Mouse (Mus musculus) brown adipose tissue, adult 24 weeks (tissue): ENCODE results near the gene Commd2. TPM values are rescaled to one million over a fixed set of nuclear protein-coding genes. Genes with fewer than 3 reads are reported as not detected.

Source experiments
- H3K27ac ChIP-seq: fragments of 200-500 bp; replicated peaks from 2 replicates; pipeline ENCODE4 v1.5.1; 2012; ENCODE audit warnings: low read depth, mild to moderate bottlenecking, low read length
- H3K4me1 ChIP-seq: fragments of 200-500 bp; 2 replicates; pipeline ENCODE4 v1.6.1; 2012; ENCODE audit warnings: low read length, mixed read lengths; ENCODE audit not compliant: control insufficient read depth, insufficient read depth, insufficient read length
- H3K4me3 ChIP-seq: fragments of 200-500 bp; 2 replicates; pipeline ENCODE4 v1.5.1; 2012; ENCODE audit warnings: low read depth, mild to moderate bottlenecking, low read length, moderate library complexity; ENCODE audit not compliant: insufficient read depth
- polyA plus RNA-seq: library from polyadenylated mRNA; stranded (reverse); fragments of >200 nt; gene quantifications from 2 replicates; pipeline ENCODE4 v1.2.4, GENCODE M21; 2012; ENCODE audit not compliant: missing spikeins, insufficient read depth, insufficient read length

The Commd2 gene
- polyA plus RNA-seq, 1 experiment, result 32.9 TPM

DNA sequence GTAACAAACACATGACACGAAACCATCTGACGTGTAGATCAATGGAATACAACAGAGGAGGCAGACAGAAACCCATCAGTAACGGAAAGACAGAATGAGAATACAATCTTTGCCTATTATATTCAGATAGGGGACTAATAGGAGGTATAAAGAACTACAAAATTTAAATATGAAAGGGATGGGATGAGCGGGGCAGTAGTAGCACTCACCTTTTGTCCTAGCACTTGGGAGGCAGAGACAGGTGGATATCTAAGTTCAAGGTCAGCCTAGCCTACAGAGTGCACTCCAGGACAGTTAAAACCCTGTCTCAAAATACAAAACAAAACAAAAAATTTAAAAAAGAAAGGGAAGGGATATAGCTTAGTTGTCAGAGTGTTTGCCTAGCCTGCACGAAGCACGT, 8.3 kb downstream of the Commd2 start:
- Histone ChIP-seq H3K27ac (no peak overlapping the region), H3K4me1 (no peaks in the 10 kb centered on the region), H3K4me3 (no peak overlapping the region)

DNA sequence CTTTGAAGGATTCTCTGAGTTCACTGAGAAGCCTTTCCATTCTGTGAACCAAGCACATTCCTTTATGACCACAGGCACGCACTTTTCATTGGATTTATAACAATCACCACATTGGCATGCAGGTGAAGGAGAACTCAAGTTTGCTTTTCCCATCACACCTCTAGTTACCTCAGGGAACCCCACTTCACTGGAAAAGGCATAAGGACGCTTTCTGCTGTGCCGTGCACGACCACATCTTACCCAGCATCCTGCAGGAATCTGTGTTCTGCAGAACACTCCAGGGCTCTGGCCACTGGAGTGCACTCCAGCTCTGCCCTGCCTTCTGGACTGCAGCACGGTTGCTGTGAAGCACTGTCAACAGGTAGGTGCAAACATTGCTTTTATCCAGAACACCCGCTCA, 13.9 kb downstream of the Commd2 start:
- Histone ChIP-seq H3K27ac (no peak overlapping the region), H3K4me3 (no peak overlapping the region), H3K4me1 (no peaks in the 10 kb centered on the region)

DNA sequence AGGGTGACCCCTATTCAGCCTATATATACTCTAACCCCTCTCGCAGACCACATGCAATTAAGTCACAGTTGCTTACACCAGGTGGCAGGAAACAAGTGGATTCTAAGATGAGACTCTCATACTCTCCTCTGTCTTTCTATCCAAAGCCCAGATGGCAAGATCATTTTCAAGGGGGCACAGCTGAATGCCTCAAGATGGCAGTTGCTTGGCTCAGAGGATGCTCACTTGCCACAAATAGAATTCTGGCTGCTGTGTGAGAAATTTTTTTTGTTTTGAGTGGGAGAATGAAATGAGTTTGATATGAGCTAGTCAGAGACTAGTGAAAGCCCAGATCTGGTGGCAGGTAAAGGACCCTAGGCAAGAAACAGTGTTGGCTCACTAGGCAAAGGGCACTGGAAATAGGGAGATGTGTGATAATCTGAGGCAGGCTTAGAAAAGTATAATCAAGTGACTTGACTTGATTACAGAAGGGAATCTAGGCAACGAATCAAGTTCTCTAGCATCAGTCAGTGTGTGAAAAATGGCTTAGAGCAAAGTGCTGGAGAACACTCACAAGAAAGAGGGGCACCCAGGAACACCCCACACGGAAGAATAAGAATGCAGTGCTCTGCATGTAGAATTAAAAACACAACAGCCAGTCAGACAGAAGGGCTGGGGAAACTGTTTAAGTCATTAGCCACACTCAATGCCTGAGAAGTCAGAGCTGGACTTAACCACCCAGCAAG, 16.6 kb downstream of the Commd2 start:
- Histone ChIP-seq H3K4me3 (no peak overlapping the region), H3K4me1 (no peaks in the 10 kb centered on the region), H3K27ac (no peak overlapping the region)

DNA sequence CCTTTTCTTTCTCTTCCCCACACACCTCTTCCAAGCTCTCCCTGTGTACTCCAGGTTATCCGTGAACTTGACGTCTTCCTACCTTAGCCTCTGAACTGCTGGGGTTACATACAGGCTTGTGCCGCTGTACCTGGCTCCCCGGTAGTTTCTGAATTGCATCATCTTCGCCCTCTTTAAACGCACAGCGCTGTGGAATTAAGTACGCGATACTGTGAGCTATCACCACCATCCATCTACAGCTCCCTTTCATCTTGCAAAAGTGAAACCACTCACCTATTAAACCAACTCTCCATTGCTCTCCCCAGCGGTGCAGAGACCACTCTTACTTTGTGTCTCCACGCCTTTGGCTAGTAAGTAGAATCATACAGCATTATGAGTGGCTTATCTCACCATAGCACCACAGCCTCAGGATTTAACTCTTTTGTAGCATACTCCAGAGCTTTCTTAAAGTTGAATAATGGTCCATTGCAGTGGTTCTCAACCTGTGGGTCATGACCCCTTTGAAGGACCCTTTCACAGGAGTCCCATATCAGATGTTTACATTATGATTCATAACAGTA, 24.5 kb downstream of the Commd2 start:
- Histone ChIP-seq H3K4me1 (no peaks in the 10 kb centered on the region; the same call in 1 of the 2 replicates), H3K4me3 (no peak overlapping the region), H3K27ac (no peak overlapping the region)

DNA sequence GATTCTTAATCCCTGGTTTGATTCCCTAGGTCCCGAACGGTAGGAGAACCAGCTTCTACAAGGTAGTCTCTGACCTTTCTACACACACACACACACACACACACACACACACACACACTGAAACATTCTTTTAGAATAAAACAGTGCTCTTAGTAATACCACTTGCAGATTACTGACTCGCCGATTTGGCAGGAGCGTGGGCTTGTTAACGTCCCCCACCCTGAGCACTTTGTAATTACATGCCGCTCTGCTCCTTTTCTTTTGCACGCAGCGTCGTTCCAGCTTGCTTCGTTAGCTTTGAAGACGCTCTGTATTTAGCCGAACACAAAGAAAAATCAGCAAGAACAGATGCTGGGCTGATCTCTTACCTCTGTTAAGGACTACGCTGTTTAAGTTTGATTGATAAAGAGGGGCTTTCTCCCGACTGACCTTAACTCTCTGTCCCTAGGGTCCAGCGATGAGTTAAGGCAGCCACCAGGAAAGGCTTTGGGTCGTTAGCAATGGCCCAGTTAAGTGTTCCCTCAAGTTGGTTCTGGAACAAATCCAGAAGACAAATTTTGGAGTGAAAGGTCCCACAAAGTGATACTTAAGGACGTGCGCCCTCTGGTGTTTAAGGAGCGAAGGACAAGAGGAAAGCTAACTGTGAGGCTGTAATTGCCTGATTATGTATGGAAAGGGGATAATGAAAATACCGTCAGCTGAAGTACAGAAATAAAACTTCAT, 26.1 kb downstream of the Commd2 start:
- peak overlapping the region; percentile 69 for H3K4me3 ChIP-seq
- H3K27ac ChIP-seq, result peak overlapping the region; percentile 85
- no peaks in the 10 kb centered on the region; the same call in 1 of the 2 replicates for H3K4me1 ChIP-seq

DNA sequence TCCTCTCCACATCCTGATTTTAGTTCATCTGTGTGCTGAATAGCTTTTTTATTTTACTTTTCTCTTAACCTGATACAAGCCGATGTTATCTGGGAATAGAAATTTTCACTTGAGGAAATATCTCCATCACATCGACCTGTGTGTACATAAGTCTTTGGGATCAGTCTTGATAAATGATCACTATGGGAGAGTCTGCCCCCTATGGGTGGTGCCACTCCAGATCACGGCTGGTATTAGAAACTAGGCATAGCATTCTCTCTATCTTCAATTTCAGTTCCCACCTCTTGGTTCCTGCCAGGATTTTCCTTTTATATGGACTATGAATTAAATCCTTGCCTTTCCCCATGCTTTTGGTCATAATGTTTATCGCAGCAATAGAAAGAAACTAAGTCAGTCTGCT, 31.8 kb downstream of the Commd2 start:
- Histone ChIP-seq H3K27ac (no peak overlapping the region), H3K4me1 (no peaks in the 10 kb centered on the region), H3K4me3 (no peak overlapping the region)

DNA sequence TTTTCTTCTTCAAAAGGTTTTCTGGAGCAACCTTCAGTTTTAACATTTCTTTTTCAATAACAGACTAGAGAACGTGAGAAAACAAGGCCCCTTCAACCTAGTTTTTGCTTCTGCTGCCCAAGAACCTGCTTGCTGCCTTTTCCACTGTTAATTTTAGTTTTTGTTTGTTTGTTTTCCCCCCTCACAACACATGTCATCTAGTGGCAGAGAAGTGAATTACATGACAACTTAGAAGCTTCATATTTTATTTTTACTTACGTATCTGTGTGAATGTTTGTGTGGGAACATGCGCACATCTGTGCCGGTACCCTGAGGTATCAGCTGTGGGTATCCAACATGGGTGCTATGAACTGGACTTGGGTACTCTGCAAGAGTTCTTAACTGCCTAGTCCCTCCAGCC, 35.9 kb downstream of the Commd2 start:
- H3K4me1 ChIP-seq, result 0 out of 2 replicates have a peak, but pooled peaks cover 2% of the 10 kb centered on the region
- H3K27ac ChIP-seq, result no peak overlapping the region
- no peak overlapping the region for H3K4me3 ChIP-seq

DNA sequence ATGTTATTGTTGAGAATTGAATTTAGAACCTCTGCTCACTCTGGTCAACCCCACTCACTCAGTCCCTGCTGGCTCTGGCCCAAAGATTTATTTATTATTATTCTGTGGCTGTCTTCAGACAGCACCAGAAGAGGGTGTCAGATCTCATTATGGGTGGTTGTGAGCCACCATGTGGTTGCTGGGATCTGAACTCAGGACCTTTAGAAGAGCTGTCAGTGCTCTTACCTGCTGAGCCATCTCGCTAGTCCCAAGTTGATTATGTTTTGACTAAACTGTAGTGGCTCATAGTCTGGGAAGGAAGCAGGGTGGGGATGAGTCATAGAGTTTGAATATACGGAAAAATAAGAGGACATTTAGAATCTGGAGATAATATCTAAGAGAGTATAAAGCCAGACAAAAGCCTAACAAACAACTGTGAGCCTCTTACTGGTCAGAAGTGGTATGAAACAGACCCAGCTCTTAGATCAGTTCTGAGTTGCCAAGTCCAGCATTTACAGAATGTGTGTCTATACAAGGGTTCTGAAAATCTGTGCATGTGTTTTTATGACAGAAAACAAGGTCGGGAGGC, 39.0 kb downstream of the Commd2 start:
- H3K4me1 ChIP-seq, result 0 out of 2 replicates have a peak, but pooled peaks cover 2% of the 10 kb centered on the region
- H3K4me3 ChIP-seq, result no peak overlapping the region
- peak overlapping the region; percentile 52; the same call in 1 of the 2 replicates for H3K27ac ChIP-seq

DNA sequence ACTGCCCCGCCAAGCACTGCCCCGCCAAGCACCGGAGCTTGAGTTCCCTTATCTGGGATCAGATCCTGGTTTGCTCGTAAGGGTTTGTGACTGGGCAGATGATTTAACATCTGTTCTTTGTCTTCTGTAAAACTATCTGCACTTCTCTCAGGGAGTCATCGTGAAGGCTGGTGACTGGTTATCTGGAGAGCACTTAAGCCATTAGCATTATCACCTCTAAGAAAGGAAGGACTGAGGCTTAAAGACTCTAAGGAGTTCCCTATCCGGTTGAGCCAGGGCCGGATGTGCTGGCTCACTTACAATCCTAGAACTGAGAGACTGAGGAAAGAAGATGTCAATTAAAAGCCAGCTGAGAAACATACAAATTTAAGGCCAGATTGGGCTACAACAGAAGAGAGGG, 39.7 kb downstream of the Commd2 start:
- peak overlapping the region; percentile 56 for H3K27ac ChIP-seq
- H3K4me3 ChIP-seq, result no peak overlapping the region
- 0 out of 2 replicates have a peak, but pooled peaks cover 2% of the 10 kb centered on the region for H3K4me1 ChIP-seq

DNA sequence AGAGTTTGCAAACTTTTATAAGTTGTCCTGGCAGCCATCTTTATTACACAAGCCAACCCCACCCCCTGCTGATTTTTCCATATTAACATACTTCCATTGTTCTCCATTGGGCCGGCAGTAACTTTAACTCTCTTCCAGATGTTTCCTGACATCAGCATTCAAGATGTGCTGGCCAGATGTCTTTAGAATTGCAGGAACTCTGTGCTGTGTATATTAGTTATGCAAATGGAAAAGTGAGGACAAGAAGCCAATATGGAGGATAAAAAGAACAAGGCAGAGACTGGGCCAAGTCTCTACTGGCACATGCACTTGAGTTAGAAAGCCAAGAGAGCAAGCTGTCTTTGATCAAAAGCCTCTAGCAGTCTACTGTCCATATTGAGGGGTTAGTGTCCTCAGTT, 46.9 kb downstream of the Commd2 start:
- Histone ChIP-seq H3K4me3 (no peak overlapping the region), H3K4me1 (peaks cover 24% of the 10 kb centered on the region), H3K27ac (peak overlapping the region; percentile 98)

DNA sequence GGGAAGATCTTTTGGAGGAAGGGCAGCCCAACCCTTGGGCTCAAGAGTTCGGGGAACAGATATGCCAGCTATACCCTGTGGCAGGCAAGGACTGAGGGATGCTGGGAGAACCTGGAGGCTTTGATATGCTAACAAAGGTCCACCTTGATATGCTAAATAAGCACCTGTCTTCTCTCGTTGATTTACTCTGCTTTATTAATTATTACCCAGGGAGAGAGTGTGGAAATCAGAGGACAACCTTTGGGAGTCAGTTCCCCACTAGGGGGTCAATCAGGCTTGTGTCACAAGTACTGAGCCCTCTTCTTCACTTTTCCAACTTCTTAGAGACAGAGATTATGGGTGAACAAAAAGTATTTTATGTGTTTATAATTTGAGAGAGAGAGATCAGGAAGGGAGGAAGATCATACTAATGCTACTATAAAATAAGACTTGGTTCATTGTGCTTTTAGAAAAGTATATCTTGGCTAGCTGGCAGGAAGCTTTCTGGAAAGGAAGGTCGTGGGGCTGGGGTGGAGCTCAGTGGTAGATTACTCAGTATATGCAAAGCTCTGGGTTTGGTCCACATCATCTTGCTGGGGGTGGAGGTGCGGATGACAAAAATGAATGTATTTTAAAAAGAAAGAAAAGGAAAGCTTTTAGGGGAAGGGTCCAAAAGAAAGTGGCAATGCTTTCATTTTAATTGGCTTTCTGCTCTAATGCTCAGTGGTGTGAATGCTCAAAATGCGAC, 47.5 kb downstream of the Commd2 start:
- H3K4me3 ChIP-seq, result no peak overlapping the region
- H3K4me1 ChIP-seq, result peaks cover 24% of the 10 kb centered on the region
- H3K27ac ChIP-seq, result peak overlapping the region; percentile 77

DNA sequence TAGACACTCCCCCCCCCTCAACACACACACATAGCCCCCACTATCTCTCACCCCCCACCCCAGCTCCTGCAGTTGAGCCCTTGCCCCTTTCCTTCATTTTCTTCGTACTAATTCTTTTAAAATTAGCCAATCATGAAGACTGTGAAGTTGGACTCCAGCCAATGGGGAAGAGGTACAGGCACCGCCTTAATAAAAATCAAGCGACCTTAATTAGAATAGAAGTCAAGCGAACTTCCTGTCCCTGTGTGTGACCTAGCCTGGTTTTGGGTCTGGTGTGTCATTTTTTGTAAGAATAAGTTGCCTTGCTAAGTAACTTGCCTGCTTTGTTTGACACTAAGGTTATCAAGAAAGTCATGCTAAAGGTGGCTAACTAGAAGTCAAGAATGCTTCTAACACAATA, 48.9 kb downstream of the Commd2 start:
- Histone ChIP-seq H3K27ac (peak overlapping the region; percentile 78; the same call in 1 of the 2 replicates), H3K4me1 (peaks cover 24% of the 10 kb centered on the region), H3K4me3 (no peak overlapping the region)

DNA sequence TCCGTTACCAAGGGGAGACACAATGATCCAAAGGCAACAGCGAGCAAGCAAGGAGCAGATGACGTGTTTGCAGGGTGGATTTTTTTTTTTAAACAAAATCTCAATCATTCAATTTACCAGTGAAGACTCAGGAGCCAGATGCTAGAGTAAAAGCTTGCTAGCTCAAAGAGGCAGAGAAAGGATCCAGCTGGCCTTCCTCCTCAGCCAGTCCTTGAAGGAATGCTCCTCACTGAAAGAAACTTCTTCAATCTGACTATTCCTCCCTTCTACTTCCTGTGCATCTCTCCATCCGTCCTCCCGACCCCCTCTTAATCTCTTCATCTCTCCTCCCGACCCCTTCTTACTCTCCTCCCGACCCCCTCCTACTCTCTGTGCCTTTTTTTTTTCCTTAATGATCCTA, 54.9 kb downstream of the Commd2 start:
- H3K4me3 ChIP-seq, result no peak overlapping the region
- H3K4me1 ChIP-seq, result peaks cover 2% of the 10 kb centered on the region; the same call in 1 of the 2 replicates

DNA sequence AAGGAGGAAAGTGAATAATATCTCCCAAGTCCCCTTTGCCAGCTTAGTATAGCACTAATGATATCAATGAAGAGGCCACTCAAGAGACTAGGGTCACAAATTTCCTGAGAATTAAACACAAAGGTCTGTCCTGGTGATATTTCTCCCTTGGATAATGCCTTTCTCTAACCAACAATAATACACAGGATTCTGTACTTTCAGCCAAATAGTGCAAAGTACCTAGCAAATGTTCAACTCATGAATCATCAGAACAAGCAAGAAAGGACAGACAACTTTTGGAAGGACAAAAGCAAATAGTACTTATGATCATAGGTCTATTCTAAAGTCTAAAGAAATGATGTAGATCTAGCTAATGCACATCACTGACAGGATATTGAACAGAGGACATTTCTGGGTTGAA, 56.0 kb downstream of the Commd2 start:
- peaks cover 2% of the 10 kb centered on the region; the same call in 1 of the 2 replicates for H3K4me1 ChIP-seq
- no peak overlapping the region for H3K27ac ChIP-seq
- H3K4me3 ChIP-seq, result no peak overlapping the region

More for the DNA sequence above, 54.9 kb downstream of the Commd2 start:
- no peak overlapping the region for H3K27ac ChIP-seq
